ENCODE assay signal across 10 mouse cellular contexts in the genomic region with DNA sequence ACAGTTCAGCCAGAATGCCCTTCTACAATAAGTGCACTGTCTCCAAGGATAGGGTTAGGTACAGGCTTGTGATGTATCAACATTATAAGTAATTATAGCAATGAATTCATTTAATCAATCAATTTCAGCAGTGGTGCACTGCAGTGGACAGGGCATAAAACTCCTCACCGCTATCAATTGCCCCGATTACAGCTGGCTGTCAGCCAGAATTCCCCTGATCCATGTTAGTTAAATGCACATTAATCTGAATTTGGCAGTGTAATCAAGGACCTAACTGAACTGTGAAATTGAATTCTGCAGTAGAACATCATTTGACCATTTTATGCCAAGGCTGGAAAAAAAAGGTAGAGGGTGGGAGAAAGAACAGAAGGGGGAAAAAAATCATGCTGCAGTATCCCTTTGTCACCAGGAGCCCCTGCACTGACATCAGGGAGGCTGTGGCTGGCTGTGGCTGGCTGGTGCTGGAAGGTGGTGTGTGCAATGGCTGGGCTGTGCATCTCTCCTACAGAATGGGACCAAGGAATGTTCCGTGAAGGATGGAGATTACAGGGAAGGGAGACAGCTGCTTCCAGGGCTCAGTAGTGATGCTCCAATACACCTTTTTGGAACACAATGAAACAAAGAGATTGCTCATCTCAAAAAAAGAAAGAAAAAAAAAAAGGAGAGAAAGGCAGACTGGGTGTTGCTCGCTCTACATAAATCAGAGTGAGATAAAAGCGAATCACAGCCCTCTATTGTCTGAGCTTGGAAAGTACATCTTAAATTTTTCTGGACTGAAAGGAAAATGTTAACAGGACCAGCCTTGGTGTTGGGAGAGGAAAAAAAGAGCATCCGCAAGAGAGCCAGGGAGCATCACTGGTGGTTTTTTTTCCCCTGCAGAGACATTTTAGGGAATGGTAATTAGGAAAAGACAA. TPM values are rescaled to one million over a fixed set of nuclear protein-coding genes. Genes with fewer than 3 reads are reported as not detected.
A peak's percentile ranks its signal among the peaks of the same experiment; 100 is the strongest.
DNase-seq lines count a peak whose midpoint lies in the region; ATAC-seq lines count a peak whose summit lies in the region.
"Had no signal": no experiment of that assay in that cellular context is flagged by ENCODE, and none has a peak within 500 bp of the region (broad histone marks: within the 10 kb centered on the region; RNA-seq: fewer than 3 reads in every experiment).

No protein-coding gene starts in this region.

- peaks cover 26% of the 10 kb centered on the region for H3K4me1 ChIP-seq in forebrain, embryonic 10.5 days

- no peak overlapping the region for H3K4me3 ChIP-seq in forebrain, embryonic 10.5 days
- H3K4me3 ChIP-seq: myocyte had no signal

- WGBS in forebrain, embryonic 10.5 days, result 18% methylated on average over 6 of the region's 6 CpGs

- H3K27ac ChIP-seq in forebrain, embryonic 10.5 days, result peak overlapping the region; percentile 17; the same call in 1 of the 2 replicates

- ATAC-seq in CD4-positive, CD25-positive, alpha-beta regulatory T cell, adult 4 months, result no peak
- ATAC-seq: Patski had no signal

- peaks cover 27% of the 10 kb centered on the region for H3K27me3 ChIP-seq in forebrain, embryonic 10.5 days (ENCODE audit: poor library complexity, severe bottlenecking)

- DNase-seq in right cerebral cortex, adult 18-20 months, result peak; percentile 36
- no peak for DNase-seq in right cerebral cortex, postnatal 14 days
- DNase-seq in forebrain, embryonic 10.5 days (ENCODE audit: extremely low spot score, low spot score), result no peak
- DNase-seq in mesoderm, embryonic 11.5 days (ENCODE audit: low read depth, low spot score), result peak; percentile 79
- DNase-seq in lung, postnatal 25 days (ENCODE audit: low spot score), result no peak
- DNase-seq in heart, postnatal 4 days, result no peak
- DNase-seq in gastrocnemius, adult 18-20 months (ENCODE audit: low spot score), result no peak

- no peaks in the 10 kb centered on the region for H3K9me3 ChIP-seq in forebrain, embryonic 10.5 days

- H3K36me3 ChIP-seq in forebrain, embryonic 10.5 days (replicated peaks), result no peaks in the 10 kb centered on the region

RNA-seq across cellular contexts. Expression of gene Lamp5, which starts 56.3 kb away (rescaled TPM):
- polyA plus RNA-seq in forebrain, embryonic 10.5 days (2016; fragmentation: Nextera tagmentation; extraction: Ambion mirVana), result 1.7 and 2.5 TPM in 2 replicates
- polyA plus RNA-seq in CD4-positive, CD25-positive, alpha-beta regulatory T cell, adult 4 months (2017; shearing (Covaris generic)), result not detected
- not detected for total RNA-seq in heart, postnatal 4 days (2021)
- total RNA-seq in gastrocnemius, adult 18-20 months (2021), result not detected
- polyA plus RNA-seq: myocyte, Patski had no signal

Comparison
In these comparisons a context has a peak if more than half of its experiments do, and no peak if none do; other contexts are left out.
1. DNase-seq: peak in right cerebral cortex, adult 18-20 months (single experiment) and mesoderm, embryonic 11.5 days (single experiment); none in right cerebral cortex, postnatal 14 days (single experiment), forebrain, embryonic 10.5 days (single experiment), lung, postnatal 25 days (single experiment), heart, postnatal 4 days (single experiment) and gastrocnemius, adult 18-20 months (single experiment).